Mouse (Mus musculus) hindbrain, embryonic 15.5 days (tissue): ENCODE measurements around the gene Hap1. TPM values are rescaled to one million over a fixed set of nuclear protein-coding genes. Genes with fewer than 3 reads are reported as not detected.
A peak's percentile ranks its signal among the peaks of the same experiment; 100 is the strongest.
"Not testable (repeated sequence)": the region's sequence is repeated elsewhere in the genome, so short reads cannot be mapped to it uniquely, and the experiment has no call there.

Experiments
- ATAC-seq: fragments of 200-750 bp; cut with Nextera tagmentation; 2 replicates; pipeline ENCODE4 v1.8.0; 2017; ENCODE audit warnings: low read depth, moderate number of reproducible peaks, moderate TSS enrichment; ENCODE audit not compliant: low FRiP score
- H3K27ac ChIP-seq: fragments of 300-500 bp; sonication (generic); replicated peaks from 2 replicates; pipeline ENCODE4 v1.5.1; 2015; ENCODE audit warnings: mild to moderate bottlenecking, inconsistent platforms
- H3K27me3 ChIP-seq: fragments of 300-500 bp; sonication (generic); 2 replicates; pipeline ENCODE4 v1.6.1; 2015; ENCODE audit warnings: control low read depth, inconsistent platforms
- H3K36me3 ChIP-seq: fragments of 300-500 bp; sonication (generic); 2 replicates; pipeline ENCODE4 v1.6.1; 2015; ENCODE audit warnings: control low read depth, inconsistent platforms
- H3K4me1 ChIP-seq: fragments of 300-500 bp; sonication (generic); replicated peaks from 2 replicates; pipeline ENCODE4 v1.6.1; 2015; ENCODE audit warnings: control low read depth, inconsistent platforms
- H3K4me2 ChIP-seq: fragments of 300-500 bp; sonication (generic); 2 replicates; pipeline ENCODE4 v1.6.1; 2015; ENCODE audit warnings: moderate library complexity, mild to moderate bottlenecking, inconsistent platforms
- H3K4me3 ChIP-seq: fragments of 300-500 bp; sonication (generic); 2 replicates; pipeline ENCODE4 v1.5.1; 2015; ENCODE audit warnings: mild to moderate bottlenecking, inconsistent platforms
- H3K9ac ChIP-seq: fragments of 300-500 bp; sonication (generic); 2 replicates; pipeline ENCODE4 v1.6.1; 2015; ENCODE audit warnings: inconsistent platforms
- H3K9me3 ChIP-seq: fragments of 300-500 bp; sonication (generic); 2 replicates; pipeline ENCODE4 v1.6.1; 2016; ENCODE audit warnings: control low read depth, inconsistent platforms
- WGBS: fragments of 180-500 bp; shearing (Covaris S2); methylation state at CpG from one replicate; pipeline ENCODE4 v1.1.7; 2015; 5-methylcytosine and 5-hydroxymethylcytosine counted together
- polyA plus RNA-seq: library from polyadenylated mRNA; unstranded; fragments of >200 nt; fragmentation: Nextera tagmentation; extraction: Ambion mirVana; gene quantifications from 2 replicates; pipeline ENCODE4 v1.2.1, GENCODE M21; 2015

The Hap1 gene
- polyA plus RNA-seq, 1 experiment from 2014 or later: 256 TPM

DNA sequence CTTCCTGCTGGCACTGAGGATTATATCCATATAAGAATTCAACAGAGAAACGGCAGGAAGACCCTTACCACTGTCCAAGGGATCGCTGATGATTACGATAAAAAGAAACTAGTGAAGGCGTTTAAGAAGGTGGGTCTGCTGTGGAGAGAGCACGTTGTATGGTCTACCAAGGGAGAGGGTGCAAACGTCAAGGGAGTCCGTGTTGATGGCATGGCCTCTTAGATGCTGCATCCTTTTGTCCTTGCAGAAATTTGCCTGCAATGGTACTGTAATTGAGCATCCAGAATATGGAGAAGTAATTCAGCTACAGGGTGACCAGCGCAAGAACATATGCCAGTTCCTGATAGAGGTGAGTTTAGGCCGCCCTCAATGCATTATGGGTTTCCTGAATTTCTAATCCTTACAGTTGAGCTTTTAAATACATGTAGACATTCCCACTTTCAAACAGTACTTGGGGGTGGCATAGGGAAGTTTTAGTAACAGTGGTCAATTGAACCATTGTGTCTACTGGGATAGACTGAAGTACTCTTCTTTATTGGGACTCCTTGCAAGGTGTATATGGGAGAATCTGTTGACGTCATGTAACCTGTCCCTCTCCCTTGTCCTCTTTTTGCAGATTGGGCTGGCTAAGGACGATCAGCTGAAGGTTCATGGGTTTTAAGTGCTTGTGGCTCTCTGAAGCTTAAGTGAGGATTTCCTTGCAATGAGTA, 35.1 kb downstream of the Hap1 start:
- Histone ChIP-seq H3K27ac (peak overlapping the region; percentile 100), H3K4me1 (peaks cover 19% of the 10 kb centered on the region), H3K4me3 (peak overlapping the region; percentile 90), H3K36me3 (peaks cover 19% of the 10 kb centered on the region), H3K9ac (peak overlapping the region; percentile 99), H3K4me2 (peak overlapping the region; percentile 68)
- H3K9me3 ChIP-seq, ATAC-seq, H3K27me3 ChIP-seq: not testable (repeated sequence)
- 21% methylated on average over 11 of the region's 11 CpGs for WGBS

DNA sequence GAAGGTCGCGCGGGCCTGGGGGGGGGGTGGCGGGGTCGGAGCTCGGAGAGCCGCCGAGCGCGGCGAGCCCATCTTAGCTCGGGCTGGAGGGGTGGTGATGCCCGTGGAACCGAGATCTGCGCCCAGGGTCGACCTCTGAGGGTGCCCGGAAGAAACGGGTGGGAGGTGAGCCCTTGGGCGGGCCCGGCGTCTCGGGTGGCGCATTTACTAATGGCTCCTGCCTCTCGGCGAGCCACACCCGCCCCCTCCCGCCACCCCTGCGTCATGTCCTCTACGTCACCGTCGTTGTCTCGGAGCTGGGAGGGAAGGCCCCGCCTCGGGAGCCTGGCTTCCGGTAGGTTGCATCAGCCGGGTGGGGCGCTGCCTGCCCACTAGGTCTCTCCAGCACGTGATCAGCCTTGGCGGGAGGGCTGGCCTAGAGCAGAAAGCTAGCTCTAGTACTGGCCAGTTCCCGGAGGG, 35.7 kb downstream of the Hap1 start:
- Histone ChIP-seq H3K27me3 (no peaks in the 10 kb centered on the region), H3K4me1 (peaks cover 19% of the 10 kb centered on the region), H3K27ac (peak overlapping the region; percentile 100), H3K9me3 (no peaks in the 10 kb centered on the region), H3K4me2 (peak overlapping the region; percentile 68), H3K4me3 (peak overlapping the region; percentile 90), H3K36me3 (peaks cover 19% of the 10 kb centered on the region), H3K9ac (peak overlapping the region; percentile 99)
- ATAC-seq: peak; percentile 85
- WGBS: under 1% methylated on average over 40 of the region's 40 CpGs

DNA sequence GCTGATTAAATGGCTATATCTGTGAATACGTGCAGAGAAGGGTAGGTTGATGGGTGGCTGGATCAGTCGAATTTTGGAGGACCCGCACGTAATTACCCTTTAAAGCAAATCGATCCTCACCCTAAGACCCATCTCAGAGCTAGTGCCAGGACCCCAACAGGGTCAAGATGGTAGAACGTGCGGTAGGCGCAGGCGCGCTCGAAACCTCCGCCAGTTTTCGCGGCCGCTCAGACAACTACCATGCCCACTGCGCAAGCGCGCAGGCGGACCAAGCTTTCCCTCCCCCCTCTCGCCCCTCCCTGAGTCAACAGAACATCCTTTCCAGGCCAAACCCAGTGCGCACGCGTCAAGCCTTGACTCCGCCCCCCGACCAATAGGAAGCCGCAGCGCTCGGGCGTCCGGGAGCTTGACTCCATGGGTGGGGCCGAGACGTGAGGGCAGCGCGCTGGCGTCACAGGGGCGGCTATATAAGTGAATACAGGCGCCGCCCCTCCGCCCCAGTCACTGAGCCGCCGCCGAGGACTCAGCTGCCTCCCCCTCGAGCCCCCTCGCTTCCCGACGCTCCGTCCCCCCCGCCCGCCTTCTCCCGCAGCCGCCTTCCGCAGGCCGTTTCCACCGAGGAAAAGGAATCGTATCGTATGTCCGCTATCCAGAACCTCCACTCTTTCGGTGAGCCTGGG, 36.3 kb downstream of the Hap1 start, which contains the start of gene Eif1:
Gene Eif1 (plus strand): TSS at position 394 of the 680 bp plus-strand sequence.
- Histone ChIP-seq H3K36me3 (peaks cover 19% of the 10 kb centered on the region), H3K4me1 (peaks cover 19% of the 10 kb centered on the region), H3K27ac (peak within 1 kb of the TSS; percentile 100), H3K9ac (peak within 1 kb of the TSS; percentile 99), H3K4me3 (peak within 1 kb of the TSS; percentile 90), H3K27me3 (no peaks in the 10 kb centered on the region), H3K4me2 (peak within 1 kb of the TSS; percentile 79), H3K9me3 (no peaks in the 10 kb centered on the region)
- peak; percentile 91 for ATAC-seq
- WGBS: under 1% methylated on average over 52 of the region's 58 CpGs

DNA sequence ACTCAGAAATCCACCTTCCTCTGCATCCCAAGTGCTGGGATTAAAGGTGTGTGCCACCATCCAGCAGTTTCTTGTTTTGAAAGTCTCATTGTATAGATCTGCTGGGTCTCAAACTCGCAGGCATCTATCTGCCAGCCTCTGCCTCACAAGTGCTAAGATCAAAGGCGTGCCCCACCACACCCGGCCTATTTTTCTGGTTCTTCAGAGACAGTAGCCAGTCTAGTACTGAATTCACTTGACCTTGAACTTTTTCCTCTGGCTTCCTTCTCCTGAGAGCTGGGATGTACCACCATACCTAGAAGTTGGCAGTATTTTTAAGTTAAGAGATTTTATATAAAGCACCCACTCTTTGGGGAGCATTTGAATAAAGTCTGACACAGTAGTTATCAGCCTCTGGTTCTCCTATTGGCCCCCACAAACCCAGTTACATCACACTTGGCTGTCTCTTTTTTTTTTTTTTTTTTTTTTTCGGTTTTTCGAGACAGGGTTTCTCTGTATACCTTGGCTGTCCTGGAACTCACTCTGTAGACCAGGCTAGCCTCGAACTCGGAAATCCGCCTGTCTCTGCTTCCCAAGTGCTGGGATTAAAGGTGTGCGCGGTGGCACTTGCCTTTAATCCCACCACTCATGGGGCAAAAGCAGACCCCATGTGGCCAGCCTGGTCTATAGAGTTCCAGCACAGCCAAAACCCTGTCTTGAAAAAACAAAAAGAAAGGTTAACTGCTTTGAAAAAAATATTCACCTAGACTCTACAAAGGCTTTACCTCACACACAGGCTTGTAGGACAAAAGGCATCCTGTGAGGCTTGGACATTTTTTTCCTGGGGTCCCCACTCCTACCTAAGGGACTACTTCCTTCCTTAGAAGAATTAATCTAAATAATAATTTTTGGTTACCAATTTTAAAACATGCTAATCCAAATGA, 37.1 kb downstream of the Hap1 start:
- peak overlapping the region; percentile 40 for H3K9ac ChIP-seq
- no peaks in the 10 kb centered on the region for H3K9me3 ChIP-seq
- H3K4me3 ChIP-seq: peak overlapping the region; percentile 90
- no peaks in the 10 kb centered on the region for H3K27me3 ChIP-seq
- no peak for ATAC-seq
- peak overlapping the region; percentile 79 for H3K4me2 ChIP-seq
- 90% methylated on average over 10 of the region's 10 CpGs for WGBS
- H3K36me3 ChIP-seq: peaks cover 19% of the 10 kb centered on the region
- peaks cover 19% of the 10 kb centered on the region for H3K4me1 ChIP-seq
- peak overlapping the region; percentile 100 for H3K27ac ChIP-seq

DNA sequence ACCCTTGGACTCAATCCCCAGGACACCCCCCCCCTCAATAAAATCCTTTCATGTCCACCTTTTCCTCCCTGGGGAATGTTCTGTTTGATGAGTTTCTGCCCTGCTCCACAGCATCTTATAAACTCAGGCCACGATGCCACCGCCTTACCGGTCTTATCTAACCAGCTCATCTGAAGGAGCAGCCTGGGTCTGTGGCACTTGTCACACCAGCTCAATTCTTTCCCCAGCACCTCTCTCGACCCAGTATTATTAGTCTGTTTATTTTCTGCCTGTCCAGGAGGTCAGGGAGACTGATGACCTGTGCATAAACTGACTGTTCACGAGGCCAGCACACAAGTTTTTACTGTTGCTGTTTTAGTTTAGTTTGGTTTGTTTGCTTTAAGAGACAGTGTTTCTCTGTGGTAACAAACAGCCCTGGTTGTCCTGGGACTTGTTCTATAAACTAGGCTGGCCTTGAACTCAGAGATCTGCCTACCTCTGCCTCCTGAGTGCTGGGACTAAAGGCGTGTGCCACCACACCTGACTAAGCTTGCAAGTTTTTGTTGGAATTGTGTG, 38.0 kb downstream of the Hap1 start:
- Histone ChIP-seq H3K4me1 (peaks cover 19% of the 10 kb centered on the region), H3K4me3 (no peak overlapping the region), H3K36me3 (peaks cover 18% of the 10 kb centered on the region), H3K9me3 (no peaks in the 10 kb centered on the region), H3K27ac (no peak overlapping the region), H3K27me3 (no peaks in the 10 kb centered on the region), H3K4me2 (no peak overlapping the region), H3K9ac (no peak overlapping the region)
- no peak for ATAC-seq
- WGBS: 74% methylated on average over 6 of the region's 6 CpGs

DNA sequence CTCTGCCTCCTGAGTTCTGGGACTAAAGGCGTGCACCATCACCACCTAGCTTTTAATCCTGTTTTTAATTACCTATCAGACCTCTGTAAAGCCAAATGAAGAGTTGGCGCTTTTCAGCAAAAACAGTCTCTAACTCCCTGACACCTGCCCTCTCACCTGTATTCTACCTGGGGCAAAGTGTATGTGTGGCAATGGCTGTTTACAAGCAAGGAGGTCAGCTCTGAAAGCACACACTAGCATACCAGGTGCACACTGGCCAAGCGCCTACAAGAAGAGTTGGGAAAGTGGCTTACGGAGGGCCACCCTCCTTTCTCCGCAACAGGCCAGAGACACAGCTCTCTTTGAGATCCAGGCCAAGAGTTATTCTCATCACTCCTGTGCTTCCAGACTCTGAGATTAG, 40.5 kb downstream of the Hap1 start:
- no peak overlapping the region for H3K9ac ChIP-seq
- H3K4me1 ChIP-seq: peaks cover 13% of the 10 kb centered on the region; the same call in 1 of the 2 replicates
- no peak overlapping the region for H3K4me2 ChIP-seq
- no peaks in the 10 kb centered on the region for H3K36me3 ChIP-seq
- no peak for ATAC-seq
- no peak overlapping the region for H3K4me3 ChIP-seq
- H3K9me3 ChIP-seq: no peaks in the 10 kb centered on the region
- 0 out of 2 replicates have a peak overlapping the region, but pooled peaks have one; percentile 11 for H3K27ac ChIP-seq
- WGBS: 90% methylated on average over 5 of the region's 5 CpGs
- H3K27me3 ChIP-seq: no peaks in the 10 kb centered on the region

DNA sequence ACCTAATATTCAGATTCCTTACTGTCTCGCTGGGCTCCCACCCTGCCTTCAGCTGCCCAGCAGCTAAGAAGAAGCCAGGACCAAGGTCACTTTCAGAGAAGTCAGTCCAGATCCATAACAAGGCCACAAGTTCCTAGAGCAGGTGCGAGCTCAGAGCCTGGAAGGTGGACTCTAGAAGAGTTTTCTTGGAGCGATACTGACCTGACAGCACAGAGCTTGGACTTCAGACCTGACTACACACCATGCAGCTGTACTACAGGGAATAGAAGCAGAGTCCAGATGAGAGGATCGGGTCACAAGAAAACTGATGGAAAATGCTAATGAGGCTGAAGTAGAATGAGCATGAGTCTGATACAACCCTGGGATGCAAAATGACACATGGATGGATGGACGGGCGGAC, 42.5 kb downstream of the Hap1 start:
- Histone ChIP-seq H3K4me3 (no peak overlapping the region), H3K36me3 (no peaks in the 10 kb centered on the region), H3K27me3 (no peaks in the 10 kb centered on the region), H3K4me1 (peaks cover 8% of the 10 kb centered on the region; the same call in 1 of the 2 replicates), H3K9ac (no peak overlapping the region), H3K27ac (no peak overlapping the region), H3K4me2 (no peak overlapping the region), H3K9me3 (no peaks in the 10 kb centered on the region)
- WGBS: 89% methylated on average over 6 of the region's 6 CpGs
- ATAC-seq: no peak

DNA sequence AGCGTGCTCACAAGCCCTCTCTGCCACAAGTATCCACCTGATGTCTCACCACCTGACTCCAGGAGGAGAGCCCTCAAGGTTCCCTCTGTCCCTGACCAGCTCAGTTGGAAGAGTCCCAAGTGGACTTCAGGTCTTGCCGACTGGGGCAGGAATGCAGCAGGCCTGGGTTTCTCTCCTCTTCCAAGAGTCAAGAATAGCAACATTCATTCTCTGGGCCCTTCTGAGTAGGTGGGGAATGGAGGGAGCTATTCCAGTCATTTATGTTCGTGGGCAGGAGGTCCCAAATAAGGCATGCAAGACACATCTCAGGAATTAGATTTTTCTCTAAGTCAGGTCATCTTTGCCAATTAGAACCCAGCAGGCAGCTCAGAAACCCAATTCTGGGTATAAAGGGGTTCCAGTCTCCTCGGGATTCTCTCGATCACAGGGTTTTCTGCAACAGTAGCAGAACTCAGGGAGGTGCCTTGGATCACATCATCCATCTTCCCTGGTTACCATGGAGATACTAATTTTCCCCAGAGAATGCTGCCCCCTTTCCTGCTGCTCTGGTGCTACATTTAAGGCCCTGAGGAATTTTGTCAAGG, 43.7 kb downstream of the Hap1 start:
- H3K9ac ChIP-seq: no peak overlapping the region
- no peaks in the 10 kb centered on the region for H3K9me3 ChIP-seq
- H3K4me3 ChIP-seq: no peak overlapping the region
- H3K4me1 ChIP-seq: peaks cover 8% of the 10 kb centered on the region; the same call in 1 of the 2 replicates
- no peaks in the 10 kb centered on the region for H3K36me3 ChIP-seq
- H3K27ac ChIP-seq: peak overlapping the region; percentile 6
- 11% methylated on average over 5 of the region's 5 CpGs for WGBS
- ATAC-seq: no peak
- no peaks in the 10 kb centered on the region for H3K27me3 ChIP-seq
- no peak overlapping the region for H3K4me2 ChIP-seq

DNA sequence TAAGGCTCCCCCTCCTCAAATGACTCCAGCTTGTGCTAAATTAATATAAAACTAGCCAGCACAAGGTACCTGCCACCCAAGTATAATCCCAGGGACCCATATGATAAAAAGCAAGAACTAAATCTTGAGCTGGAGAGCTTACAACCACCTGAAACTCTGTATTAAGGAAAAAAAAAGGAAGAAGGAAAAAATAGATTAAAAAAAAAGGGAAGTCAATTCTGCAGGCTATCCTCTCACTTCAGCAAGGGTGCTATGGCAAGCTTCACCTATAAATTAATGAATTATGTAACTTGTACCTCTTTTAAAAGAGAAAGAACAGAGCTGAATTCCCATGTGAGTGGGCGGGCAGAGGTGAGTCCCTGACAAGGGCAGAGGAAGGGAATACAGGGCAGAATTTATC, 44.3 kb downstream of the Hap1 start:
- WGBS: 71% methylated on average over 1 of the region's 1 CpGs
- Histone ChIP-seq H3K9ac (no peak overlapping the region), H3K4me3 (no peak overlapping the region), H3K27ac (peak overlapping the region; percentile 6; the same call in 1 of the 2 replicates), H3K9me3 (no peaks in the 10 kb centered on the region), H3K27me3 (no peaks in the 10 kb centered on the region), H3K4me2 (no peak overlapping the region), H3K4me1 (peaks cover 8% of the 10 kb centered on the region; the same call in 1 of the 2 replicates), H3K36me3 (no peaks in the 10 kb centered on the region)
- no peak for ATAC-seq

DNA sequence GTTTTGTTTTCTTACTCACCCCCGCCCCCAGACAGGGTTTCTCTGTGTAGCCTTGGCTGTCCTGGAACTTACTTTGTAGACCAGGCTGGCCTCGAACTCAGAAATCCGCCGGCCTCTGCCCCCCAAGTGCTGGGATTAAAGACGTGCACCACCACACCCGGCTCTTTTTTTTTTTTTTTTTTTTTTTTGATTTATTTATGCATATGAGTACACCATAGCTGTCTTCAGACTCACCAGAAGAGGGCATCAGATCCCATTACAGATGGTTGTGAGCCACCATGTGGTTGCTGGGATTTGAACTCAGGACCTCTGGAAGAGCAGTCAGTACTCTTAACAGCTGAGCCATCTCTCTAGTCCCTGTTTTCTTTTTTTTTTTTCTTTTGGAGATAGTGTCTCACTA, 47.3 kb downstream of the Hap1 start:
- ATAC-seq: not testable (repeated sequence)
- 81% methylated on average over 6 of the region's 6 CpGs for WGBS

DNA sequence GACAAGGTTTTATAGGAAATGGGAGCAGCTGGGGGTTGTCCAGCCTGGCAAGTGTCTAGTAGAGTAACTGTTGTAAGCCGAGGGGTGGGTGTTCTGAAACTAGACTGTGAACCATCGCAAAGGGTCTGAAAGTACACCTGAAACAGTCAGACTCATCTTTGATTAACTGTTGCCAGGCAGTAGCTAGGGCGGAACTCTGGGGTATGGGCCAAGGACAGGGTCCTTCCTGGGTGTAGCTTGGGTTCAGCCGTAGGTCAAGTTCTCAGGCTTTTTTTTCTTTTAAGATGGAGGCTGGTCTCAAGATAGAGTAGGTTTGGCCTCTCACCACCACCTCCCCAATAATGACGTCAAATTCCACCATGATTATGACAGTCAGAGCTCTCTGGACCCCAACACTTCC, 48.0 kb downstream of the Hap1 start:
- H3K4me1 ChIP-seq: peaks cover 8% of the 10 kb centered on the region; the same call in 1 of the 2 replicates
- no peaks in the 10 kb centered on the region for H3K9me3 ChIP-seq
- H3K9ac ChIP-seq: no peak overlapping the region
- no peak overlapping the region for H3K27ac ChIP-seq
- H3K27me3 ChIP-seq: no peaks in the 10 kb centered on the region
- no peak overlapping the region for H3K4me3 ChIP-seq
- no peak for ATAC-seq
- no peaks in the 10 kb centered on the region for H3K36me3 ChIP-seq
- 88% methylated on average over 5 of the region's 5 CpGs for WGBS
- H3K4me2 ChIP-seq: no peak overlapping the region

More for the DNA sequence above, 47.3 kb downstream of the Hap1 start:
- H3K9ac ChIP-seq, H3K4me2 ChIP-seq, H3K36me3 ChIP-seq, H3K27ac ChIP-seq, H3K4me1 ChIP-seq, H3K4me3 ChIP-seq, H3K27me3 ChIP-seq, H3K9me3 ChIP-seq: not testable (repeated sequence)
